Mouse (Mus musculus): Measurements from ENCODE around the gene Smu1. TPM values are rescaled to one million over a fixed set of nuclear protein-coding genes. Genes with fewer than 3 reads are reported as not detected.

Gene Smu1
- polyA plus RNA-seq, 1 experiment from 2014 or later: 119 TPM

- H3K27me3 ChIP-seq (replicated peaks; ENCODE audit: control insufficient read depth, insufficient read depth, low read length): no peaks in the 10 kb centered on the region
- no peaks in the 10 kb centered on the region for H3K4me1 ChIP-seq (ENCODE audit: control insufficient read depth, insufficient read depth, low read depth, low read length)
- H3K27ac ChIP-seq (ENCODE audit: low read depth, low read length): no peak overlapping the region
- H3K4me2 ChIP-seq (ENCODE audit: low read length): no peak overlapping the region
- H3K9ac ChIP-seq (ENCODE audit: low read depth, low read length): no peak overlapping the region
- WGBS: 97% methylated on average over 4 of the region's 4 CpGs
- no peaks in the 10 kb centered on the region for H3K36me3 ChIP-seq (ENCODE audit: control insufficient read depth, insufficient read depth, low read length)
- no peak for ATAC-seq
- no peaks in the 10 kb centered on the region for H3K9me3 ChIP-seq (ENCODE audit: control insufficient read depth, low read length)
- no peak overlapping the region for H3K4me3 ChIP-seq (ENCODE audit: low read length)
Observed at GRCm38 (mm10) chr4:40791176-40791575, 33.5 kb upstream of the Smu1 start.

- Histone ChIP-seq H3K4me3 (ENCODE audit: low read length) (no peak overlapping the region), H3K27ac (ENCODE audit: low read depth, low read length) (no peak overlapping the region), H3K36me3 (ENCODE audit: control insufficient read depth, insufficient read depth, low read length) (no peaks in the 10 kb centered on the region), H3K9ac (ENCODE audit: low read depth, low read length) (no peak overlapping the region), H3K4me1 (ENCODE audit: control insufficient read depth, insufficient read depth, low read depth, low read length) (no peaks in the 10 kb centered on the region), H3K9me3 (ENCODE audit: control insufficient read depth, low read length) (no peaks in the 10 kb centered on the region), H3K27me3 (replicated peaks; ENCODE audit: control insufficient read depth, insufficient read depth, low read length) (no peaks in the 10 kb centered on the region), H3K4me2 (ENCODE audit: low read length) (no peak overlapping the region)
- ATAC-seq: no peak
- WGBS: 55% methylated on average over 4 of the region's 4 CpGs
Observed at GRCm38 (mm10) chr4:40786578-40786977, 28.9 kb upstream of the Smu1 start.

- Histone ChIP-seq H3K9ac (ENCODE audit: low read depth, low read length) (no peak overlapping the region), H3K4me2 (ENCODE audit: low read length) (no peak overlapping the region), H3K36me3 (ENCODE audit: control insufficient read depth, insufficient read depth, low read length) (no peaks in the 10 kb centered on the region), H3K27me3 (replicated peaks; ENCODE audit: control insufficient read depth, insufficient read depth, low read length) (no peaks in the 10 kb centered on the region), H3K4me3 (ENCODE audit: low read length) (no peak overlapping the region), H3K9me3 (ENCODE audit: control insufficient read depth, low read length) (no peaks in the 10 kb centered on the region), H3K4me1 (ENCODE audit: control insufficient read depth, insufficient read depth, low read depth, low read length) (no peaks in the 10 kb centered on the region), H3K27ac (ENCODE audit: low read depth, low read length) (no peak overlapping the region)
- no peak for ATAC-seq
- 76% methylated on average over 9 of the region's 9 CpGs for WGBS
Observed at GRCm38 (mm10) chr4:40785620-40786166, 28.0 kb upstream of the Smu1 start.

GRCm38 (mm10) chr4:40784556-40785169 is 26.9 kb upstream of the Smu1 start:
- Histone ChIP-seq H3K9me3 (ENCODE audit: control insufficient read depth, low read length) (no peaks in the 10 kb centered on the region), H3K27ac (ENCODE audit: low read depth, low read length) (no peak overlapping the region), H3K4me3 (ENCODE audit: low read length) (no peak overlapping the region), H3K36me3 (ENCODE audit: control insufficient read depth, insufficient read depth, low read length) (no peaks in the 10 kb centered on the region), H3K27me3 (replicated peaks; ENCODE audit: control insufficient read depth, insufficient read depth, low read length) (no peaks in the 10 kb centered on the region), H3K9ac (ENCODE audit: low read depth, low read length) (no peak overlapping the region), H3K4me1 (ENCODE audit: control insufficient read depth, insufficient read depth, low read depth, low read length) (no peaks in the 10 kb centered on the region), H3K4me2 (ENCODE audit: low read length) (no peak overlapping the region)
- no peak for ATAC-seq
- 73% methylated on average over 10 of the region's 10 CpGs for WGBS

- Histone ChIP-seq H3K9ac (ENCODE audit: low read depth, low read length) (no peak overlapping the region), H3K4me1 (ENCODE audit: control insufficient read depth, insufficient read depth, low read depth, low read length) (no peaks in the 10 kb centered on the region), H3K36me3 (ENCODE audit: control insufficient read depth, insufficient read depth, low read length) (no peaks in the 10 kb centered on the region), H3K4me2 (ENCODE audit: low read length) (no peak overlapping the region), H3K27ac (ENCODE audit: low read depth, low read length) (no peak overlapping the region), H3K9me3 (ENCODE audit: control insufficient read depth, low read length) (no peaks in the 10 kb centered on the region), H3K27me3 (replicated peaks; ENCODE audit: control insufficient read depth, insufficient read depth, low read length) (no peaks in the 10 kb centered on the region), H3K4me3 (ENCODE audit: low read length) (no peak overlapping the region)
- WGBS: 94% methylated on average over 4 of the region's 4 CpGs
- ATAC-seq: no peak
Observed at GRCm38 (mm10) chr4:40783049-40783448, 25.3 kb upstream of the Smu1 start.

- H3K9me3 ChIP-seq (ENCODE audit: control insufficient read depth, low read length): no peaks in the 10 kb centered on the region
- no peak for ATAC-seq
- no peak overlapping the region for H3K9ac ChIP-seq (ENCODE audit: low read depth, low read length)
- H3K36me3 ChIP-seq (ENCODE audit: control insufficient read depth, insufficient read depth, low read length): no peaks in the 10 kb centered on the region
- 76% methylated on average over 8 of the region's 8 CpGs for WGBS
- no peaks in the 10 kb centered on the region for H3K4me1 ChIP-seq (ENCODE audit: control insufficient read depth, insufficient read depth, low read depth, low read length)
- no peak overlapping the region for H3K4me2 ChIP-seq (ENCODE audit: low read length)
- H3K27me3 ChIP-seq (replicated peaks; ENCODE audit: control insufficient read depth, insufficient read depth, low read length): no peaks in the 10 kb centered on the region
- no peak overlapping the region for H3K27ac ChIP-seq (ENCODE audit: low read depth, low read length)
- H3K4me3 ChIP-seq (ENCODE audit: low read length): no peak overlapping the region
Observed at GRCm38 (mm10) chr4:40781797-40782495, 24.2 kb upstream of the Smu1 start.

GRCm38 (mm10) chr4:40781143-40781542 is 23.4 kb upstream of the Smu1 start:
- WGBS: 41% methylated on average over 3 of the region's 3 CpGs
- ATAC-seq: no peak

GRCm38 (mm10) chr4:40778656-40779055 is 20.9 kb upstream of the Smu1 start:
- ATAC-seq: no peak
- WGBS: 87% methylated on average over 6 of the region's 6 CpGs
- no peaks in the 10 kb centered on the region for H3K36me3 ChIP-seq (ENCODE audit: control insufficient read depth, insufficient read depth, low read length)

More at GRCm38 (mm10) chr4:40781143-40781542, 23.4 kb upstream of the Smu1 start:
- Histone ChIP-seq H3K4me1 (ENCODE audit: control insufficient read depth, insufficient read depth, low read depth, low read length) (no peaks in the 10 kb centered on the region), H3K36me3 (ENCODE audit: control insufficient read depth, insufficient read depth, low read length) (no peaks in the 10 kb centered on the region), H3K9ac (ENCODE audit: low read depth, low read length) (no peak overlapping the region), H3K27me3 (replicated peaks; ENCODE audit: control insufficient read depth, insufficient read depth, low read length) (no peaks in the 10 kb centered on the region), H3K4me3 (ENCODE audit: low read length) (no peak overlapping the region), H3K27ac (ENCODE audit: low read depth, low read length) (no peak overlapping the region), H3K9me3 (ENCODE audit: control insufficient read depth, low read length) (no peaks in the 10 kb centered on the region), H3K4me2 (ENCODE audit: low read length) (no peak overlapping the region)

GRCm38 (mm10) chr4:40777116-40777515 is 19.4 kb upstream of the Smu1 start:
- Histone ChIP-seq H3K27me3 (replicated peaks; ENCODE audit: control insufficient read depth, insufficient read depth, low read length) (0 out of 2 replicates have a peak, but pooled peaks cover 3% of the 10 kb centered on the region), H3K9me3 (ENCODE audit: control insufficient read depth, low read length) (no peaks in the 10 kb centered on the region), H3K4me2 (ENCODE audit: low read length) (no peak overlapping the region), H3K9ac (ENCODE audit: low read depth, low read length) (no peak overlapping the region), H3K36me3 (ENCODE audit: control insufficient read depth, insufficient read depth, low read length) (no peaks in the 10 kb centered on the region), H3K4me3 (ENCODE audit: low read length) (no peak overlapping the region), H3K4me1 (ENCODE audit: control insufficient read depth, insufficient read depth, low read depth, low read length) (peaks cover 4% of the 10 kb centered on the region; the same call in 1 of the 2 replicates), H3K27ac (ENCODE audit: low read depth, low read length) (no peak overlapping the region)
- no peak for ATAC-seq
- WGBS: 37% methylated on average over 2 of the region's 2 CpGs

More at GRCm38 (mm10) chr4:40778656-40779055, 20.9 kb upstream of the Smu1 start:
- Histone ChIP-seq H3K4me2 (ENCODE audit: low read length) (no peak overlapping the region), H3K9me3 (ENCODE audit: control insufficient read depth, low read length) (no peaks in the 10 kb centered on the region), H3K27ac (ENCODE audit: low read depth, low read length) (no peak overlapping the region), H3K4me3 (ENCODE audit: low read length) (no peak overlapping the region), H3K4me1 (ENCODE audit: control insufficient read depth, insufficient read depth, low read depth, low read length) (peaks cover 4% of the 10 kb centered on the region; the same call in 1 of the 2 replicates), H3K9ac (ENCODE audit: low read depth, low read length) (no peak overlapping the region), H3K27me3 (replicated peaks; ENCODE audit: control insufficient read depth, insufficient read depth, low read length) (0 out of 2 replicates have a peak, but pooled peaks cover 3% of the 10 kb centered on the region)
